Mouse (Mus musculus): ENCODE data around the gene H1f0. TPM values are rescaled to one million over a fixed set of nuclear protein-coding genes. Genes with fewer than 3 reads are reported as not detected.
A peak's percentile ranks its signal among the peaks of the same experiment; 100 is the strongest.

The H1f0 gene
- polyA plus RNA-seq, 1 experiment from 2014 or later = 238 TPM

- Histone ChIP-seq H3K4me2 (ENCODE audit: low read length) (no peak overlapping the region), H3K4me1 (ENCODE audit: control insufficient read depth, insufficient read depth, low read length) (0 out of 2 replicates have a peak, but pooled peaks cover 2% of the 10 kb centered on the region), H3K27ac (ENCODE audit: low read depth, low read length) (no peak overlapping the region), H3K27me3 (replicated peaks; ENCODE audit: control insufficient read depth, insufficient read depth, low read length) (no peaks in the 10 kb centered on the region), H3K36me3 (ENCODE audit: control insufficient read depth, insufficient read depth, low read length) (peaks cover 45% of the 10 kb centered on the region), H3K4me3 (ENCODE audit: low read depth, low read length) (no peak overlapping the region), H3K9ac (ENCODE audit: low read length) (no peak overlapping the region), H3K9me3 (replicated peaks; ENCODE audit: control insufficient read depth, low read length) (no peaks in the 10 kb centered on the region)
- no peak for ATAC-seq
- 83% methylated on average over 13 of the region's 13 CpGs for WGBS
- DNase-seq (ENCODE audit: low spot score) = no peak
Observed at GRCm38 (mm10) chr15:79051461-79052360, 23.5 kb downstream of the H1f0 start.

- ATAC-seq (no peak), DNase-seq (ENCODE audit: low spot score) (no peak)
- WGBS = 91% methylated on average over 2 of the region's 2 CpGs
- Histone ChIP-seq H3K27ac (ENCODE audit: low read depth, low read length) (no peak overlapping the region), H3K4me2 (ENCODE audit: low read length) (no peak overlapping the region), H3K9ac (ENCODE audit: low read length) (no peak overlapping the region), H3K36me3 (ENCODE audit: control insufficient read depth, insufficient read depth, low read length) (peaks cover 52% of the 10 kb centered on the region), H3K4me1 (ENCODE audit: control insufficient read depth, insufficient read depth, low read length) (0 out of 2 replicates have a peak, but pooled peaks cover 2% of the 10 kb centered on the region), H3K4me3 (ENCODE audit: low read depth, low read length) (no peak overlapping the region), H3K27me3 (replicated peaks; ENCODE audit: control insufficient read depth, insufficient read depth, low read length) (no peaks in the 10 kb centered on the region), H3K9me3 (replicated peaks; ENCODE audit: control insufficient read depth, low read length) (no peaks in the 10 kb centered on the region)
Observed at GRCm38 (mm10) chr15:79052366-79052765, 24.1 kb downstream of the H1f0 start.

DNA sequence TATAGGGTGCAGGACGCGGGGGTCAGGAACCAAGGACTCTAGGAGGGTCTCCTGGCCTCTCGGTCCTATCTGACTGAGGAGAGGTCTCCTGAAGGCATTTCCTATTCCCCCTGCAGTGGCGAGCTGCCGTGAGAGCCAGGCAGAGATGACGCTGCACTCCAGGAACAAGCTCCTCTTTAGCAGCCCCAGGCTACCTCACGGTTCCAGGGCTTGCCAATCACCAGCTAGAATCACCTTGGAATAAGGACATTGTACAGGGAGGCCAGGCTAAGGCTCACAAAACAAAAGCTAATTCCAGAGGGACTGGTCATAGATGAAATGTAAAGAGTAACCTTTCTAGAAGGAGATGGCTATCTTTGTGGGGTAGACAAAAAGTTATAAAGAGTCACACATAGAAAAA lies 28.4 kb downstream of the H1f0 start:
- Histone ChIP-seq H3K36me3 (ENCODE audit: control insufficient read depth, insufficient read depth, low read length) (peaks cover 89% of the 10 kb centered on the region), H3K9ac (ENCODE audit: low read length) (no peak overlapping the region), H3K27me3 (replicated peaks; ENCODE audit: control insufficient read depth, insufficient read depth, low read length) (no peaks in the 10 kb centered on the region), H3K4me1 (ENCODE audit: control insufficient read depth, insufficient read depth, low read length) (no peaks in the 10 kb centered on the region; the same call in 1 of the 2 replicates), H3K4me2 (ENCODE audit: low read length) (no peak overlapping the region), H3K4me3 (ENCODE audit: low read depth, low read length) (no peak overlapping the region), H3K9me3 (replicated peaks; ENCODE audit: control insufficient read depth, low read length) (no peaks in the 10 kb centered on the region), H3K27ac (ENCODE audit: low read depth, low read length) (no peak overlapping the region)
- ATAC-seq = no peak
- DNase-seq (ENCODE audit: low spot score) = no peak
- 94% methylated on average over 7 of the region's 7 CpGs for WGBS

DNA sequence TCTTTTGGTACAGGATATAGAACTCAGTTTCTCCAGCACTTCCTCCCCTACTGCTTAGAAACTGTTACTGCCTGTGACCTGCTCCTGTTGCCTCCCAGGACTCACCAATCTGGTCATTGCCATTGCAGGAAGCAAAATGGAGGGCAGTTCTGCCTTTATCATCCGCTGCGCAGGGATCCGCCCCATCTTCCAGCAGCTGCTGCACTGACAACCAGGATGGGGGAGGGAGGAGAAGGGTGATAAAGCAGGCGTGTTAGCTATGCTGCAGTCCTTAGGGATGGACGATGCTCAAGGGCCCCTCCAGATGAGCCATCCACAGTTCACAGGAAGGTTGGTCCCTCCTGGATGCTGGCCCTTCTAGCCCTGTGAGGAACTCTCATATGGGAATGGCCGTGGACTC lies 29.6 kb downstream of the H1f0 start:
- Histone ChIP-seq H3K9me3 (replicated peaks; ENCODE audit: control insufficient read depth, low read length) (no peaks in the 10 kb centered on the region), H3K4me3 (ENCODE audit: low read depth, low read length) (no peak overlapping the region), H3K9ac (ENCODE audit: low read length) (no peak overlapping the region), H3K4me1 (ENCODE audit: control insufficient read depth, insufficient read depth, low read length) (no peaks in the 10 kb centered on the region; the same call in 1 of the 2 replicates), H3K4me2 (ENCODE audit: low read length) (no peak overlapping the region), H3K36me3 (ENCODE audit: control insufficient read depth, insufficient read depth, low read length) (peaks cover 83% of the 10 kb centered on the region), H3K27ac (ENCODE audit: low read depth, low read length) (no peak overlapping the region), H3K27me3 (replicated peaks; ENCODE audit: control insufficient read depth, insufficient read depth, low read length) (no peaks in the 10 kb centered on the region)
- 92% methylated on average over 6 of the region's 6 CpGs for WGBS
- DNase-seq (ENCODE audit: low spot score) (no peak), ATAC-seq (no peak)

DNA sequence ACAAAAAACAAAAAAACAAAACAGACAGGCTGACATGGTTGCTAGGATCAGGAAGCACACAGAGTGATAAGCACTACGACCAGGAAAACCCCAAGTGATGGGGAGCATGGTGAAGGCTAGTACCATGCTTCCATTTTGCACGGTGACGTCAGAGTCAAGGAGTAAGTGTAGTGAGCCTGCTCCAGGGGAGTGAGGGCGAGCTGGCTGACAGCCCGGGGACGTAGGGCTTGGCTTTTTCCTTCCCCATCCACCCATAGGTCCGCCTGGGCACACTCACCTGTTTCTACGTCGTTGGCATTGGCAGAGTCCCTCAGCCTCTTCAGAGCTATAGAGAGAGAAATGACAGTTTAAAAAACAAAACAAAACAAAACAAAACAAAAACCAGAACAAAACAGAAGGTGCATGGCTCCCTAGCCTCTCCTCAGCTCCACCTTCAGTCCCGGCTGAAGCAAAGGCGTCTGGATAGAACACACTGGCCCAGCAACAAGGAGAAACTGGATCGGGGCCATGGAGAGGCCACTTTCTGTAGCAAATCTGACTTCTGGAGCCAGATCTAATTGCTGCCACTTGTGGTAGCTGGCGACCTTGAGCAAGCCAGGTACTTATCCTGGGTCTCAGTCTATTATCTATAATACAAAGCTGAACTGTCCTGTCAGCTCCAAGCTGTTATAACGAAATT lies 32.8 kb downstream of the H1f0 start:
- Histone ChIP-seq H3K4me3 (ENCODE audit: low read depth, low read length) (no peak overlapping the region), H3K27me3 (replicated peaks; ENCODE audit: control insufficient read depth, insufficient read depth, low read length) (no peaks in the 10 kb centered on the region), H3K9ac (ENCODE audit: low read length) (no peak overlapping the region), H3K4me1 (ENCODE audit: control insufficient read depth, insufficient read depth, low read length) (peaks cover 2% of the 10 kb centered on the region; the same call in 1 of the 2 replicates), H3K9me3 (replicated peaks; ENCODE audit: control insufficient read depth, low read length) (no peaks in the 10 kb centered on the region), H3K27ac (ENCODE audit: low read depth, low read length) (no peak overlapping the region), H3K36me3 (ENCODE audit: control insufficient read depth, insufficient read depth, low read length) (peaks cover 51% of the 10 kb centered on the region), H3K4me2 (ENCODE audit: low read length) (peak overlapping the region; percentile 82; the same call in 1 of the 2 replicates)
- ATAC-seq = no peak
- no peak for DNase-seq (ENCODE audit: low spot score)
- 84% methylated on average over 14 of the region's 14 CpGs for WGBS

GRCm38 (mm10) chr15:79062376-79063159 lies 34.3 kb downstream of the H1f0 start, which contains the start of gene Ankrd54:
Gene Ankrd54, minus strand, starts transcription at chr15:79062893.
- peak within 1 kb of the TSS; percentile 89 for H3K9ac ChIP-seq (ENCODE audit: low read length)
- peak within 1 kb of the TSS; percentile 82 for H3K4me2 ChIP-seq (ENCODE audit: low read length)

DNA sequence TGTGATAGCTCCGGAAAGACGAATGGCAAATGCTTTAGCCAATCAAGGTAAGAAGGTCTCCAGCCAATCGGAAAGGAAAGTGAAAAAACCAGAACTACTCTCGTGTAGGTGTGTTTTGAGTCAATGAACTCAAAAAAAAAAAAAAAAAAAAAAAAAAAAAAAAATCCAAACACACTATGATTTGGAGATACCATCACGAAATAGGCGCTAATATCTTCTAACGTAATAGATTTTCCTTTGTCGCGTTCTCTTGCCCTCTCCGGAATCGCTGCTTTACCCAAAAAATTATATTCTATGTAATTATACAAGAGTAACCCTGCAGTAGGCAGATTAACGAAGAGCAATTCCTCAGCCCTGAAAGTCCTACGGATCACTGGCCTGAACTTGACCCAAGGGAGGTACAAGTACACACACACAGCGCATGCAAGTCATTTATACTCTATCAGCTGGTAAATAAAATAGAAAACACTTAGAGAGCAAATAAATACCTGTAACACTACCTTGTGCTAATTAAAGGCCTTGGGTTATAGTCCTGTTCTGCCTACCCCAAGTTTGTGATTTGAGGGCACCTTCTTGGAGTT lies 35.0 kb downstream of the H1f0 start:
- peak overlapping the region; percentile 47; the same call in 1 of the 2 replicates for H3K9ac ChIP-seq (ENCODE audit: low read length)
- H3K4me3 ChIP-seq (ENCODE audit: low read depth, low read length) = peak overlapping the region; percentile 28
- ATAC-seq = no peak
- no peaks in the 10 kb centered on the region for H3K9me3 ChIP-seq (replicated peaks; ENCODE audit: control insufficient read depth, low read length)
- H3K27me3 ChIP-seq (replicated peaks; ENCODE audit: control insufficient read depth, insufficient read depth, low read length) = no peaks in the 10 kb centered on the region
- H3K4me2 ChIP-seq (ENCODE audit: low read length) = peak overlapping the region; percentile 55
- H3K36me3 ChIP-seq (ENCODE audit: control insufficient read depth, insufficient read depth, low read length) = peaks cover 29% of the 10 kb centered on the region
- WGBS = 9% methylated on average over 14 of the region's 14 CpGs
- no peak for DNase-seq (ENCODE audit: low spot score)
- peaks cover 2% of the 10 kb centered on the region; the same call in 1 of the 2 replicates for H3K4me1 ChIP-seq (ENCODE audit: control insufficient read depth, insufficient read depth, low read length)
- no peak overlapping the region for H3K27ac ChIP-seq (ENCODE audit: low read depth, low read length)

More at GRCm38 (mm10) chr15:79062376-79063159, 34.3 kb downstream of the H1f0 start, which contains the start of gene Ankrd54:
- peak; percentile 100 for ATAC-seq
- Histone ChIP-seq H3K36me3 (ENCODE audit: control insufficient read depth, insufficient read depth, low read length) (peaks cover 35% of the 10 kb centered on the region), H3K4me3 (ENCODE audit: low read depth, low read length) (peak within 1 kb of the TSS; percentile 96), H3K4me1 (ENCODE audit: control insufficient read depth, insufficient read depth, low read length) (peaks cover 2% of the 10 kb centered on the region; the same call in 1 of the 2 replicates), H3K9me3 (replicated peaks; ENCODE audit: control insufficient read depth, low read length) (no peaks in the 10 kb centered on the region), H3K27ac (ENCODE audit: low read depth, low read length) (peak within 1 kb of the TSS; percentile 78), H3K27me3 (replicated peaks; ENCODE audit: control insufficient read depth, insufficient read depth, low read length) (no peaks in the 10 kb centered on the region)
- DNase-seq (ENCODE audit: low spot score) = peak; percentile 100
- WGBS = under 1% methylated on average over 77 of the region's 80 CpGs

GRCm38 (mm10) chr15:79065086-79065770 lies 37.0 kb downstream of the H1f0 start:
- ATAC-seq (no peak), DNase-seq (ENCODE audit: low spot score) (no peak)
- Histone ChIP-seq H3K36me3 (ENCODE audit: control insufficient read depth, insufficient read depth, low read length) (peaks cover 9% of the 10 kb centered on the region), H3K4me3 (ENCODE audit: low read depth, low read length) (no peak overlapping the region), H3K4me1 (ENCODE audit: control insufficient read depth, insufficient read depth, low read length) (peaks cover 2% of the 10 kb centered on the region; the same call in 1 of the 2 replicates), H3K27ac (ENCODE audit: low read depth, low read length) (no peak overlapping the region), H3K4me2 (ENCODE audit: low read length) (no peak overlapping the region), H3K9me3 (replicated peaks; ENCODE audit: control insufficient read depth, low read length) (no peaks in the 10 kb centered on the region), H3K9ac (ENCODE audit: low read length) (no peak overlapping the region), H3K27me3 (replicated peaks; ENCODE audit: control insufficient read depth, insufficient read depth, low read length) (no peaks in the 10 kb centered on the region)
- WGBS = 75% methylated on average over 8 of the region's 8 CpGs

Measured in forebrain, embryonic 14.5 days (tissue).